Mouse (Mus musculus) A20 (cell line): ENCODE data around the gene H2-Ob.
A peak's percentile ranks its signal among the peaks of the same experiment; 100 is the strongest.

ENCODE experiments used
- DNase-seq: peaks from one replicate; pipeline ENCODE4 v3.0.0-alpha.2; 2011; ENCODE audit warnings: low read depth, low spot score

H2-Ob gene

GRCm38 (mm10) chr17:34238706-34239105 is at the start of gene H2-Ob:
Gene H2-Ob, plus strand, starts transcription at chr17:34238903.
- DNase-seq, result peak; percentile 91

GRCm38 (mm10) chr17:34188986-34189385 is 49.7 kb upstream of the H2-Ob start:
- no peak for DNase-seq

GRCm38 (mm10) chr17:34192852-34193251 is 45.9 kb upstream of the H2-Ob start:
- no peak for DNase-seq

GRCm38 (mm10) chr17:34193468-34193867 is 45.2 kb upstream of the H2-Ob start:
- no peak for DNase-seq

- no peak for DNase-seq
Measured at GRCm38 (mm10) chr17:34194723-34195122, 44.0 kb upstream of the H2-Ob start.

GRCm38 (mm10) chr17:34196491-34196890 is 42.2 kb upstream of the H2-Ob start:
- peak; percentile 91 for DNase-seq

GRCm38 (mm10) chr17:34196941-34197894 is 41.5 kb upstream of the H2-Ob start, which contains the start of gene Psmb8:
Gene Psmb8, plus strand, starts transcription at chr17:34197721.
- peak; percentile 94 for DNase-seq

GRCm38 (mm10) chr17:34197904-34198520 is 40.7 kb upstream of the H2-Ob start:
- peak; percentile 93 for DNase-seq

GRCm38 (mm10) chr17:34198521-34198912 is 40.2 kb upstream of the H2-Ob start:
- DNase-seq, result no peak

GRCm38 (mm10) chr17:34199050-34199619 is 39.6 kb upstream of the H2-Ob start:
- DNase-seq, result no peak

- DNase-seq, result no peak
Measured at GRCm38 (mm10) chr17:34200047-34200446, 38.7 kb upstream of the H2-Ob start.

- DNase-seq, result no peak
Measured at GRCm38 (mm10) chr17:34200772-34201505, 37.8 kb upstream of the H2-Ob start.

- DNase-seq, result no peak
Measured at GRCm38 (mm10) chr17:34201506-34202055, 37.1 kb upstream of the H2-Ob start.

GRCm38 (mm10) chr17:34202760-34203442 is 35.8 kb upstream of the H2-Ob start:
- peak; percentile 42 for DNase-seq

GRCm38 (mm10) chr17:34203444-34203843 is 35.3 kb upstream of the H2-Ob start, which contains the start of gene Tap2:
Gene Tap2, plus strand, starts transcription at chr17:34203527.
- peak; percentile 76 for DNase-seq

- DNase-seq, result peak; percentile 92
Measured at GRCm38 (mm10) chr17:34204303-34205010, 34.2 kb upstream of the H2-Ob start.

GRCm38 (mm10) chr17:34205021-34205745 is 33.5 kb upstream of the H2-Ob start:
- DNase-seq, result peak; percentile 71

GRCm38 (mm10) chr17:34205746-34206176 is 32.9 kb upstream of the H2-Ob start:
- DNase-seq, result peak; percentile 85

- no peak for DNase-seq
Measured at GRCm38 (mm10) chr17:34206731-34207130, 32.0 kb upstream of the H2-Ob start.
